Mouse (Mus musculus) Patski (cell line): ENCODE results near the gene Akap13. TPM values are rescaled to one million over a fixed set of nuclear protein-coding genes. Genes with fewer than 3 reads are reported as not detected.
A peak's percentile ranks its signal among the peaks of the same experiment; 100 is the strongest.

ENCODE experiments used
- ATAC-seq: fragments of 100-300 bp; one replicate; pipeline ENCODE4 v1.8.0; 2021
- CTCF ChIA-PET: fragments of 350-600 bp; sonication (Branson Sonifier 250); formaldehyde crosslinking; loops from one replicate; lab custom pipeline; 2022; ENCODE audit warnings: inconsistent platforms; lab: Charles Lee
- POLR2A ChIA-PET: fragments of 350-600 bp; sonication (Branson Sonifier 250); formaldehyde crosslinking; loops from one replicate; lab custom pipeline; 2022; ENCODE audit warnings: antibody characterized with exemption, inconsistent platforms; lab: Charles Lee
- DNase-seq: peaks from one replicate; pipeline ENCODE4 v3.0.0-alpha.2; 2011; ENCODE audit warnings: low read depth, low spot score
- H3K27me3 ChIP-seq: fragments of 371-371 bp; one replicate; pipeline ENCODE4 v1.5.1; 2021
- CTCF ChIP-seq: fragments of 100-300 bp; IDR thresholded peaks from one replicate; pipeline ENCODE4 v1.5.1; 2021
- in situ Hi-C: fragments of 300-500 bp; cut with MboI; formaldehyde crosslinking; loops from 3 replicates; pipeline ENCODE4 v1.11.1; 2018; ENCODE audit warnings: low pct_unique_long_range_greater_than_20kb, mixed read lengths
- polyA plus RNA-seq: library from polyadenylated mRNA; unstranded; gene quantifications from one replicate; pipeline ENCODE4 v1.2.3, GENCODE M21; 2021

Akap13 gene
- polyA plus RNA-seq, 1 experiment from 2014 or later, result 17.3 TPM

GRCm38 (mm10) chr7:75666982-75667381, 211.6 kb downstream of the Akap13 start:
- no peaks in the 10 kb centered on the region for H3K27me3 ChIP-seq
- no peak for TF ChIP-seq CTCF
- ChIA-PET CTCF (interaction anchor here (1.0 to 1.1 kb wide), 2 partner anchors 27 to 34 kb away, joined by 3 to 4 read pairs; no protein-coding TSS in a partner anchor), POLR2A (no interaction called here)
- no peak for ATAC-seq
- in situ Hi-C loops, result no loop called here
- DNase-seq, result no peak

- H3K27me3 ChIP-seq, result no peaks in the 10 kb centered on the region
- ChIA-PET CTCF (interaction anchor here (1.0 to 1.8 kb wide), 4 partner anchors 16 to 42 kb away, joined by 3 to 7 read pairs (median 4); no protein-coding TSS in a partner anchor), POLR2A (no interaction called here)
- no peak for ATAC-seq
- no peak for DNase-seq
- in situ Hi-C loops, result no loop called here
- no peak for TF ChIP-seq CTCF
Measured at GRCm38 (mm10) chr7:75667531-75667930, 212.2 kb downstream of the Akap13 start.

GRCm38 (mm10) chr7:75668396-75668795, 213.1 kb downstream of the Akap13 start:
- POLR2A ChIA-PET, result interaction anchor here (0.7 kb wide), 1 partner anchor 238 kb away, joined by 3 read pairs; no protein-coding TSS in a partner anchor
- ATAC-seq (no peak), DNase-seq (no peak)
- H3K27me3 ChIP-seq, result no peaks in the 10 kb centered on the region
- in situ Hi-C loops, result no loop called here
- no peak for TF ChIP-seq CTCF
- CTCF ChIA-PET, result interaction anchor here (1.8 kb wide), 1 partner anchor 15 kb away, joined by 7 read pairs; no protein-coding TSS in a partner anchor

GRCm38 (mm10) chr7:75669416-75669815, 214.1 kb downstream of the Akap13 start:
- no peak for TF ChIP-seq CTCF
- in situ Hi-C loops, result no loop called here
- ChIA-PET POLR2A (no interaction called here), CTCF (no interaction called here)
- DNase-seq (no peak), ATAC-seq (no peak)
- H3K27me3 ChIP-seq, result no peaks in the 10 kb centered on the region

GRCm38 (mm10) chr7:75679631-75680030, 224.3 kb downstream of the Akap13 start:
- DNase-seq (no peak), ATAC-seq (no peak)
- no peak for TF ChIP-seq CTCF
- CTCF ChIA-PET, result interaction anchor here (0.7 to 1.5 kb wide), 2 partner anchors 66 to 280 kb away, joined by 3 read pairs; no protein-coding TSS in a partner anchor
- in situ Hi-C loops, result no loop called here
- POLR2A ChIA-PET, result no interaction called here
- H3K27me3 ChIP-seq, result no peaks in the 10 kb centered on the region

- H3K27me3 ChIP-seq, result no peaks in the 10 kb centered on the region
- CTCF ChIA-PET, result interaction anchor here (0.9 to 1.7 kb wide), 4 partner anchors 9 to 96 kb away, joined by 3 to 7 read pairs (median 3); no protein-coding TSS in a partner anchor
- peak; percentile 65 for ATAC-seq
- TF ChIP-seq CTCF, result no peak
- in situ Hi-C loops, result no loop called here
- POLR2A ChIA-PET, result no interaction called here
- peak; percentile 71 for DNase-seq
Measured at GRCm38 (mm10) chr7:75682901-75683300, 227.6 kb downstream of the Akap13 start.

GRCm38 (mm10) chr7:75683410-75683809, 228.1 kb downstream of the Akap13 start:
- ChIA-PET POLR2A (no interaction called here), CTCF (interaction anchor here (0.9 to 1.7 kb wide), 3 partner anchors 8 to 44 kb away, joined by 3 to 7 read pairs (median 3); no protein-coding TSS in a partner anchor)
- TF ChIP-seq CTCF, result no peak
- no peaks in the 10 kb centered on the region for H3K27me3 ChIP-seq
- in situ Hi-C loops, result no loop called here
- ATAC-seq (peak; percentile 62), DNase-seq (peak; percentile 48)

- ATAC-seq (no peak), DNase-seq (no peak)
- ChIA-PET CTCF (no interaction called here), POLR2A (no interaction called here)
- H3K27me3 ChIP-seq, result no peaks in the 10 kb centered on the region
- TF ChIP-seq CTCF, result no peak
- in situ Hi-C loops, result loop anchor here (5.0 kb wide), 1 partner anchor 43 kb away; no protein-coding TSS in a partner anchor
Measured at GRCm38 (mm10) chr7:75684976-75685375, 229.6 kb downstream of the Akap13 start.

- DNase-seq (no peak), ATAC-seq (no peak)
- ChIA-PET CTCF (no interaction called here), POLR2A (no interaction called here)
- in situ Hi-C loops, result loop anchor here (5.0 kb wide), 1 partner anchor 44 kb away; no protein-coding TSS in a partner anchor
- no peaks in the 10 kb centered on the region for H3K27me3 ChIP-seq
- TF ChIP-seq CTCF, result no peak
Measured at GRCm38 (mm10) chr7:75686046-75686826, 230.9 kb downstream of the Akap13 start.

GRCm38 (mm10) chr7:75686827-75687164, 231.5 kb downstream of the Akap13 start:
- no peak for ATAC-seq
- DNase-seq, result no peak

GRCm38 (mm10) chr7:75688144-75688543, 232.8 kb downstream of the Akap13 start:
- in situ Hi-C loops, result loop anchor here (5.0 kb wide), 1 partner anchor 46 kb away; no protein-coding TSS in a partner anchor
- POLR2A ChIA-PET, result no interaction called here
- CTCF ChIA-PET, result interaction anchor here (1.1 to 1.2 kb wide), 2 partner anchors 10 to 317 kb away, joined by 3 read pairs; no protein-coding TSS in a partner anchor
- peak; percentile 47 for TF ChIP-seq CTCF
- ATAC-seq, result no peak
- H3K27me3 ChIP-seq, result no peaks in the 10 kb centered on the region
- no peak for DNase-seq

More at GRCm38 (mm10) chr7:75686827-75687164, 231.5 kb downstream of the Akap13 start:
- TF ChIP-seq CTCF, result no peak
- ChIA-PET POLR2A (no interaction called here), CTCF (no interaction called here)
- H3K27me3 ChIP-seq, result no peaks in the 10 kb centered on the region
- in situ Hi-C loops, result loop anchor here (5.0 kb wide), 1 partner anchor 44 kb away; no protein-coding TSS in a partner anchor
